Mouse (Mus musculus) heart, postnatal 0 days (tissue): ENCODE measurements around the gene Reps1. TPM values are rescaled to one million over a fixed set of nuclear protein-coding genes. Genes with fewer than 3 reads are reported as not detected.

Source experiments
- ATAC-seq: fragments of 200-750 bp; cut with Nextera tagmentation; 2 replicates; pipeline ENCODE4 v1.8.0; 2017; ENCODE audit warnings: low read depth, moderate number of reproducible peaks, moderate library complexity; ENCODE audit not compliant: insufficient read depth
- DNase-seq: peaks from one replicate; pipeline ENCODE4 v3.0.0-alpha.2; 2016; ENCODE audit warnings: low spot score
- H3K27ac ChIP-seq: fragments of 300-500 bp; sonication (generic); 2 replicates; pipeline ENCODE4 v1.5.1; 2014; ENCODE audit warnings: low read depth, mild to moderate bottlenecking
- H3K27me3 ChIP-seq: fragments of 300-500 bp; sonication (generic); 2 replicates; pipeline ENCODE4 v1.6.1; 2014; ENCODE audit warnings: low read length, mixed read lengths; ENCODE audit not compliant: control insufficient read depth, insufficient read depth
- H3K36me3 ChIP-seq: fragments of 300-500 bp; sonication (generic); replicated peaks from 2 replicates; pipeline ENCODE4 v1.6.1; 2014; ENCODE audit warnings: low read length, mixed read lengths; ENCODE audit not compliant: control insufficient read depth, insufficient read depth
- H3K4me1 ChIP-seq: fragments of 300-500 bp; sonication (generic); 2 replicates; pipeline ENCODE4 v1.6.1; 2014; ENCODE audit warnings: antibody characterized with exemption; ENCODE audit not compliant: control insufficient read depth, insufficient read depth
- H3K4me2 ChIP-seq: fragments of 300-500 bp; sonication (generic); 2 replicates; pipeline ENCODE4 v1.6.1; 2014; ENCODE audit warnings: low read depth, mild to moderate bottlenecking, low read length, moderate library complexity
- H3K4me3 ChIP-seq: fragments of 300-500 bp; sonication (generic); 2 replicates; pipeline ENCODE4 v1.5.1; 2014; ENCODE audit warnings: low read depth, low read length
- H3K9ac ChIP-seq: fragments of 300-500 bp; sonication (generic); replicated peaks from 2 replicates; pipeline ENCODE4 v1.6.1; 2014; ENCODE audit warnings: low read depth, low read length, mixed read lengths
- H3K9me3 ChIP-seq: fragments of 300-500 bp; sonication (generic); replicated peaks from 2 replicates; pipeline ENCODE4 v1.6.1; 2016; ENCODE audit warnings: low read length; ENCODE audit not compliant: control insufficient read depth
- CTCF ChIP-seq: IDR thresholded peaks from 2 replicates; pipeline ENCODE4 v1.5.1; 2016; ENCODE audit warnings: antibody characterized with exemption, control low read depth, low read depth
- EP300 ChIP-seq: IDR thresholded peaks from 2 replicates; pipeline ENCODE4 v1.6.1; 2016; ENCODE audit warnings: antibody characterized with exemption, low read depth
- WGBS: fragments of 180-500 bp; shearing (Covaris S2); extraction: QIAGEN DNeasy Blood & Tissue Kit; methylation state at CpG from one replicate; pipeline ENCODE4 v1.1.7; 2014; 5-methylcytosine and 5-hydroxymethylcytosine counted together
- polyA plus RNA-seq: library from polyadenylated mRNA; unstranded; fragments of >200 nt; fragmentation: Nextera tagmentation; extraction: Ambion mirVana; gene quantifications from 2 replicates; pipeline ENCODE4 v1.2.1, GENCODE M21; 2015
- total RNA-seq: library from RNA; depleted of rRNA; stranded (reverse); fragments of >200 nt; gene quantifications from 2 replicates; pipeline ENCODE4 v1.2.3, GENCODE M21; 2014; ENCODE audit warnings: low replicate concordance

Gene Reps1
- total and polyA plus RNA-seq, 2 experiments from 2014 or later: 9.2 to 43.4 TPM

DNA sequence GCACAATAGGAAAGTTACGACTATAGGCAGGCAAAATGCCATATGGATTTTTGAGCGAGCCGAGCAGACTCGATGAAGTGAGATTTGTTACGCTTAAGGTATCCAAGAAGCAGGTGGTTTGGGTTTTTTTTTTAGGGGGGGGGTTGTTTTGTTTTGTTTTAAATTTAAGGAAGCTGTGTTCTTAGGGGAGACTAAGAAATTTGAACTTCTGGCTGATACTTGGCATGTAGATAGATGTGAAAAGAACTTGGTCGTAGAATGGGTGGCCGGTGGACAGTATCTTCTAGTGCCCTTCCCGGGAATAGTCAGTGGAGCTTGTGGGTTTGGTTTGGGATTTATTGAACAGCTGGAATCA lies 707 bp downstream of the Reps1 start:
- H3K36me3 ChIP-seq: no peaks in the 10 kb centered on the region
- peak overlapping the region; percentile 92 for H3K27ac ChIP-seq
- peak overlapping the region; percentile 90 for H3K4me3 ChIP-seq
- H3K27me3 ChIP-seq: no peaks in the 10 kb centered on the region
- no peak for ATAC-seq
- DNase-seq: no peak
- under 1% methylated on average over 8 of the region's 8 CpGs for WGBS
- TF ChIP-seq CTCF (no peak), EP300 (no peak)
- H3K9me3 ChIP-seq: no peaks in the 10 kb centered on the region
- peaks cover 15% of the 10 kb centered on the region for H3K4me1 ChIP-seq
- peak overlapping the region; percentile 64 for H3K4me2 ChIP-seq
- H3K9ac ChIP-seq: peak overlapping the region; percentile 94

DNA sequence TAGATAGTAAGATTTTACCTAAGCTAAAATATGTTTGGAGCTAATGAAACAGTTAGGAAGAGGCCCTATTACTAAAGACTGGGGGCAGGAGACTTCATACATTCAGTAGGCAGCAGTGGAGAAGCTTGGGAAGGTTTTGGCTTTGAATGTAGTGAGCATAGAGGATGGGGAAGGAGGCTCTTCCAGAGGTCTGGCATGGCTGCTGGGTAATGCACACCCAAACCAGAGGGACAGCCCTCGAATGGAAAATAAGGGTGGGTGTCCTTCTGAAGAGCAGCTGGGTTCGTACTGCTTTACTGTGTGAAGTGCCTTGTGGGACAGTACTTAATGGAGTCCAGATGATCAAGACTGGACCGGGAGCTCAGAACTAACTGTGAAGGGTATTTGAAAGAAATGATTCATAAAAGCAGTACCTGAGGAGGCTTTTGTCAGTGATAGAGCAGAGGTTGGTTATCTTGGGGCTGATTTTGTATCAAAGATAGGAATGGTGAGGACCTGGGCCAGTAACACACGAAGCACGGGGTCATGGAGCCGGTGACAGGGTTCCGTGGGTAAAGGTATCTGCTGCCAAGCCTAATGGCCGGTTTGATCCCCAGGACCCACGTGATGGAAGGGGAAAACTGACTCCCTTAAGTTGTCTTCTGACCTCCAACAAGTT lies 3.1 kb downstream of the Reps1 start:
- no peak for ATAC-seq
- Histone ChIP-seq H3K9me3 (no peaks in the 10 kb centered on the region), H3K4me1 (peaks cover 11% of the 10 kb centered on the region), H3K9ac (no peak overlapping the region), H3K27ac (no peak overlapping the region), H3K36me3 (no peaks in the 10 kb centered on the region), H3K27me3 (no peaks in the 10 kb centered on the region), H3K4me2 (no peak overlapping the region), H3K4me3 (no peak overlapping the region)
- 88% methylated on average over 9 of the region's 9 CpGs for WGBS
- no peak for DNase-seq
- TF ChIP-seq CTCF: no peak

- H3K4me1 ChIP-seq: peaks cover 11% of the 10 kb centered on the region
- no peaks in the 10 kb centered on the region for H3K27me3 ChIP-seq
- H3K4me2 ChIP-seq: no peak overlapping the region
- H3K9ac ChIP-seq: no peak overlapping the region
- TF ChIP-seq EP300 (no peak), CTCF (no peak)
- no peaks in the 10 kb centered on the region for H3K36me3 ChIP-seq
- DNase-seq (no peak), ATAC-seq (no peak)
- H3K27ac ChIP-seq: no peak overlapping the region
- no peak overlapping the region for H3K4me3 ChIP-seq
- 76% methylated on average over 13 of the region's 13 CpGs for WGBS
- no peaks in the 10 kb centered on the region for H3K9me3 ChIP-seq
Observed at GRCm38 (mm10) chr10:18059807-18060206, 4.1 kb downstream of the Reps1 start.

DNA sequence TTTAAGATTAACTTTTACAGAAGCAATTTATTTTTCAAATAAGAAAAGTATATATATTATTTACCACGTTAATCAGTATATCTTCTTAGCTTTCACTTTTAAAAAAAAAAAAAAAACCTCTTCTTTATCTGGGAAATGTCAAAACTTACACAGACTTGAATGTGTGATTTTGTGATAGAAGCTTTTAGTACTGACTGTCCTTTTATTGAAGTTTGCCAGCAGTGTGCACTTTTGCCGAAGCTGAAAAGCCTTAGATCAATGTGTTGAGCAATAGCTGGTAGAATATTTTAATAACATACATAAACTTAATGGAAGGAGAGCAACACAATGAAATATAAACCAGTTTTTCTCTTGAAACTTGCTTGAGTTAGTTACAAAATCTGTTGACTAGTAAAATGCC lies 5.1 kb downstream of the Reps1 start:
- WGBS: 84% methylated on average over 2 of the region's 2 CpGs
- H3K4me1 ChIP-seq: peaks cover 17% of the 10 kb centered on the region
- no peak for ATAC-seq
- no peak overlapping the region for H3K4me3 ChIP-seq
- H3K9me3 ChIP-seq: no peaks in the 10 kb centered on the region
- H3K27ac ChIP-seq: no peak overlapping the region
- DNase-seq: no peak
- H3K27me3 ChIP-seq: no peaks in the 10 kb centered on the region
- TF ChIP-seq EP300 (no peak), CTCF (no peak)
- H3K4me2 ChIP-seq: no peak overlapping the region
- no peaks in the 10 kb centered on the region for H3K36me3 ChIP-seq
- no peak overlapping the region for H3K9ac ChIP-seq

DNA sequence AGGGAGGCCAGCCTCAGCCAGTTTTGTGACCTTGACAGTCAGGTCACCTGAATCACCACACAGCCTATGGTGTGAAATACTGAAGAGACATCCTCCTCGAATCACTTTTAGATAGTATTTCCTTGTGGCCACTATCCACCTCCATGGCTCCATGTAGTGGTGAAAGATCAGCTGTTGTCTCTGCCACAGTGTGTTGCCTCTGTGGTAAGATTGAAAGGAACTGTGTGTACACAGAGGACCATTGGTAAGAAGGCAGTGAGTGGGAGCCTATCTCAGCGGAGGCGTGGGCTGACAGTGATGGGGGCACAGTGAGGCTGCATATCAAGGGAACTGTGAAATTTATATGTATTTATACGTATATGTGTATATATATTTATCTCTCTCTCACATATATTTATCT lies 5.9 kb downstream of the Reps1 start:
- WGBS: 69% methylated on average over 4 of the region's 4 CpGs
- H3K4me1 ChIP-seq: peaks cover 21% of the 10 kb centered on the region

GRCm38 (mm10) chr10:18064606-18065228 lies 9.1 kb downstream of the Reps1 start:
- TF ChIP-seq EP300 (no peak), CTCF (no peak)
- H3K4me2 ChIP-seq: no peak overlapping the region
- no peak overlapping the region for H3K27ac ChIP-seq
- no peak overlapping the region for H3K4me3 ChIP-seq
- H3K9ac ChIP-seq: no peak overlapping the region
- peaks cover 37% of the 10 kb centered on the region for H3K4me1 ChIP-seq
- no peaks in the 10 kb centered on the region for H3K27me3 ChIP-seq
- no peak for DNase-seq
- 90% methylated on average over 7 of the region's 7 CpGs for WGBS
- H3K36me3 ChIP-seq: no peaks in the 10 kb centered on the region
- no peak for ATAC-seq
- H3K9me3 ChIP-seq: no peaks in the 10 kb centered on the region

More for the DNA sequence above, 5.9 kb downstream of the Reps1 start:
- TF ChIP-seq CTCF: no peak
- TF ChIP-seq EP300: no peak
- Histone ChIP-seq H3K9ac (no peak overlapping the region), H3K27ac (no peak overlapping the region), H3K9me3 (no peaks in the 10 kb centered on the region), H3K4me3 (no peak overlapping the region), H3K27me3 (no peaks in the 10 kb centered on the region), H3K4me2 (no peak overlapping the region), H3K36me3 (no peaks in the 10 kb centered on the region)
- ATAC-seq (no peak), DNase-seq (no peak)
